Mouse (Mus musculus): ENCODE results near the gene Tbc1d19. TPM values are rescaled to one million over a fixed set of nuclear protein-coding genes. Genes with fewer than 3 reads are reported as not detected.

The Tbc1d19 gene
- polyA plus RNA-seq, 1 experiment, result 12.5 TPM

- DNase-seq, result no peak
- H3K4me1 ChIP-seq (ENCODE audit: control insufficient read depth, insufficient read depth, low read length), result peaks cover 6% of the 10 kb centered on the region; the same call in 1 of the 2 replicates
- H3K4me3 ChIP-seq (replicated peaks; ENCODE audit: extremely low read depth, low read depth, low read length), result no peak overlapping the region
- 81% methylated on average over 11 of the region's 11 CpGs for WGBS
- TF ChIP-seq POLR2A (IDR thresholded peaks at IDR 0.05; ENCODE audit: borderline replicate concordance, extremely low read depth, low read depth, low read length), result no peak
- no peak for TF ChIP-seq CTCF (IDR thresholded peaks at IDR 0.05; ENCODE audit: insufficient read depth, low read length)
These were observed 134.0 kb downstream of the Tbc1d19 start for GRCm38 (mm10) chr5:53943321-53943857.

- 96% methylated on average over 8 of the region's 8 CpGs for WGBS
- peaks cover 12% of the 10 kb centered on the region for H3K4me1 ChIP-seq (ENCODE audit: control insufficient read depth, insufficient read depth, low read length)
- no peak overlapping the region for H3K4me3 ChIP-seq (replicated peaks; ENCODE audit: extremely low read depth, low read depth, low read length)
- DNase-seq, result no peak
- TF ChIP-seq CTCF (IDR thresholded peaks at IDR 0.05; ENCODE audit: insufficient read depth, low read length) (no peak), POLR2A (IDR thresholded peaks at IDR 0.05; ENCODE audit: borderline replicate concordance, extremely low read depth, low read depth, low read length) (no peak)
These were observed 137.3 kb downstream of the Tbc1d19 start for GRCm38 (mm10) chr5:53946747-53947146.

GRCm38 (mm10) chr5:53947549-53948183, 138.3 kb downstream of the Tbc1d19 start:
- Histone ChIP-seq H3K4me3 (replicated peaks; ENCODE audit: extremely low read depth, low read depth, low read length) (no peak overlapping the region), H3K4me1 (ENCODE audit: control insufficient read depth, insufficient read depth, low read length) (peaks cover 12% of the 10 kb centered on the region)
- no peak for TF ChIP-seq CTCF (IDR thresholded peaks at IDR 0.05; ENCODE audit: insufficient read depth, low read length)
- TF ChIP-seq POLR2A (IDR thresholded peaks at IDR 0.05; ENCODE audit: borderline replicate concordance, extremely low read depth, low read depth, low read length), result no peak
- 33% methylated on average over 9 of the region's 9 CpGs for WGBS
- DNase-seq, result no peak

- Histone ChIP-seq H3K4me1 (ENCODE audit: control insufficient read depth, insufficient read depth, low read length) (peaks cover 12% of the 10 kb centered on the region), H3K4me3 (replicated peaks; ENCODE audit: extremely low read depth, low read depth, low read length) (no peak overlapping the region)
- TF ChIP-seq POLR2A (IDR thresholded peaks at IDR 0.05; ENCODE audit: borderline replicate concordance, extremely low read depth, low read depth, low read length) (no peak), CTCF (IDR thresholded peaks at IDR 0.05; ENCODE audit: insufficient read depth, low read length) (no peak)
- peak; percentile 51 for DNase-seq
- 41% methylated on average over 8 of the region's 8 CpGs for WGBS
These were observed 139.3 kb downstream of the Tbc1d19 start for GRCm38 (mm10) chr5:53948606-53949266.

GRCm38 (mm10) chr5:53950189-53950588, 140.8 kb downstream of the Tbc1d19 start:
- Histone ChIP-seq H3K4me3 (replicated peaks; ENCODE audit: extremely low read depth, low read depth, low read length) (no peak overlapping the region), H3K4me1 (ENCODE audit: control insufficient read depth, insufficient read depth, low read length) (peaks cover 12% of the 10 kb centered on the region)
- no peak for DNase-seq
- TF ChIP-seq CTCF (IDR thresholded peaks at IDR 0.05; ENCODE audit: insufficient read depth, low read length) (no peak), POLR2A (IDR thresholded peaks at IDR 0.05; ENCODE audit: borderline replicate concordance, extremely low read depth, low read depth, low read length) (no peak)
- WGBS, result 41% methylated on average over 7 of the region's 7 CpGs

GRCm38 (mm10) chr5:53953216-53953615, 143.8 kb downstream of the Tbc1d19 start:
- TF ChIP-seq CTCF (IDR thresholded peaks at IDR 0.05; ENCODE audit: insufficient read depth, low read length), result no peak
- TF ChIP-seq POLR2A (IDR thresholded peaks at IDR 0.05; ENCODE audit: borderline replicate concordance, extremely low read depth, low read depth, low read length), result no peak
- Histone ChIP-seq H3K4me1 (ENCODE audit: control insufficient read depth, insufficient read depth, low read length) (peaks cover 9% of the 10 kb centered on the region), H3K4me3 (replicated peaks; ENCODE audit: extremely low read depth, low read depth, low read length) (no peak overlapping the region)
- no peak for DNase-seq

Other genes starting within 250 kb of the Tbc1d19 start
- gene Cckar, start 101.9 kb upstream of the Tbc1d19 start, polyA plus RNA-seq (2012; rRNA removed), result 48.0 and 64.9 TPM in 2 replicates
- gene Stim2, start 188.9 kb downstream of the Tbc1d19 start, polyA plus RNA-seq (2012; rRNA removed), result 34.2 and 38.7 TPM in 2 replicates

All from lung, adult 2 months (tissue).